Mouse (Mus musculus) heart, postnatal 14 days (tissue): ENCODE measurements around the gene Hoxd9. TPM values are rescaled to one million over a fixed set of nuclear protein-coding genes. Genes with fewer than 3 reads are reported as not detected.

Experiments
- DNase-seq, 2 experiments: peaks; one replicate each; pipeline ENCODE4 v3.0.0; 2021 to 2022
- intact Hi-C: fragments of 180-260 bp; cut with DNase I; formaldehyde crosslinking; loops from one replicate; pipeline ENCODE4 v1.15.1; 2025
- total RNA-seq, 2 experiments: library from RNA; stranded (reverse); gene quantifications; 2 replicates each; pipeline ENCODE4 v1.2.3; 2021

Gene Hoxd9
- total RNA-seq, 2 experiments from 2014 or later: 0.12 to 0.24 TPM

GRCm38 (mm10) chr2:74704999-74705466 is 7.5 kb downstream of the Hoxd9 start:
- DNase-seq: peak in 1 of 2 experiments; percentile 61
- intact Hi-C loops: loop anchor here (5.0 to 10.0 kb wide), 2 partner anchors 257 to 1070 kb away; no protein-coding TSS in a partner anchor

GRCm38 (mm10) chr2:74705467-74706089 is 8.1 kb downstream of the Hoxd9 start:
- intact Hi-C loops: loop anchor here (10.0 kb wide), 1 partner anchor 1069 kb away; no protein-coding TSS in a partner anchor
- no peak for DNase-seq

GRCm38 (mm10) chr2:74706393-74706960 is 8.9 kb downstream of the Hoxd9 start:
- DNase-seq: no peak
- intact Hi-C loops: loop anchor here (10.0 kb wide), 1 partner anchor 1068 kb away; no protein-coding TSS in a partner anchor

- DNase-seq: no peak
- intact Hi-C loops: loop anchor here (10.0 kb wide), 1 partner anchor 1067 kb away; no protein-coding TSS in a partner anchor
Measured at GRCm38 (mm10) chr2:74707599-74707998, 10.1 kb downstream of the Hoxd9 start.

- intact Hi-C loops: loop anchor here (10.0 kb wide), 1 partner anchor 1066 kb away; no protein-coding TSS in a partner anchor
- no peak for DNase-seq
Measured at GRCm38 (mm10) chr2:74708676-74709075, 11.1 kb downstream of the Hoxd9 start.

GRCm38 (mm10) chr2:74709465-74710419 is 12.2 kb downstream of the Hoxd9 start:
- intact Hi-C loops: loop anchor here (10.0 kb wide), 1 partner anchor 1065 kb away; no protein-coding TSS in a partner anchor
- DNase-seq: no peak

GRCm38 (mm10) chr2:74710929-74711543 is 13.5 kb downstream of the Hoxd9 start:
- intact Hi-C loops: no loop called here

GRCm38 (mm10) chr2:74711721-74712621 is 14.4 kb downstream of the Hoxd9 start, which contains the start of the genes Hoxd3 and Hoxd4:
Gene Hoxd3, plus strand, starts transcription at chr2:74711927.
Gene Hoxd4, plus strand, starts transcription at chr2:74711929.
- intact Hi-C loops: no loop called here
- DNase-seq: peak in 1 of 2 experiments; percentile 48

More at GRCm38 (mm10) chr2:74710929-74711543, 13.5 kb downstream of the Hoxd9 start:
- no peak for DNase-seq

GRCm38 (mm10) chr2:74713239-74714150 is 16.0 kb downstream of the Hoxd9 start:
- intact Hi-C loops: no loop called here
- DNase-seq: no peak

GRCm38 (mm10) chr2:74714156-74714789 is 16.7 kb downstream of the Hoxd9 start:
- no peak for DNase-seq
- intact Hi-C loops: no loop called here

- DNase-seq: no peak
- intact Hi-C loops: loop anchor here (1.0 kb wide), 2 partner anchors 249 to 423 kb away; no protein-coding TSS in a partner anchor
Measured at GRCm38 (mm10) chr2:74714881-74715280, 17.4 kb downstream of the Hoxd9 start.

- DNase-seq: peak; percentile 87 to 95
- intact Hi-C loops: loop anchor here (1.0 to 2.0 kb wide), 3 partner anchors 249 to 423 kb away; no protein-coding TSS in a partner anchor
Measured at GRCm38 (mm10) chr2:74715504-74716241, 18.1 kb downstream of the Hoxd9 start.

- DNase-seq: no peak
- intact Hi-C loops: no loop called here
Measured at GRCm38 (mm10) chr2:74720384-74720783, 22.9 kb downstream of the Hoxd9 start.

- intact Hi-C loops: no loop called here
Measured at GRCm38 (mm10) chr2:74720955-74721491, 23.5 kb downstream of the Hoxd9 start.

GRCm38 (mm10) chr2:74721882-74722281 is 24.4 kb downstream of the Hoxd9 start:
- DNase-seq: no peak
- intact Hi-C loops: no loop called here

More at GRCm38 (mm10) chr2:74720955-74721491, 23.5 kb downstream of the Hoxd9 start:
- no peak for DNase-seq

- DNase-seq: no peak
- intact Hi-C loops: no loop called here
Measured at GRCm38 (mm10) chr2:74722949-74723348, 25.4 kb downstream of the Hoxd9 start.
